Mouse (Mus musculus): Measurements from ENCODE around the gene Sumo1. TPM values are rescaled to one million over a fixed set of nuclear protein-coding genes. Genes with fewer than 3 reads are reported as not detected.

Sumo1 gene
- polyA plus RNA-seq, 1 experiment, result 28.5 TPM

- peak; percentile 44 for DNase-seq
- Histone ChIP-seq H3K4me1 (ENCODE audit: control insufficient read depth, insufficient read depth, low read length) (no peaks in the 10 kb centered on the region), H3K36me3 (ENCODE audit: control insufficient read depth, insufficient read depth, low read length) (no peaks in the 10 kb centered on the region), H3K27me3 (replicated peaks; ENCODE audit: control insufficient read depth, insufficient read depth, low read length) (no peaks in the 10 kb centered on the region), H3K4me3 (ENCODE audit: insufficient read depth, low read depth, low read length) (no peak overlapping the region), H3K27ac (ENCODE audit: insufficient read depth, low read depth, low read length) (no peak overlapping the region)
- no peak for TF ChIP-seq CTCF (conservative IDR thresholded peaks at IDR 0.05; ENCODE audit: insufficient read depth, insufficient read length, low read depth, low read length)
- TF ChIP-seq POLR2A (IDR thresholded peaks at IDR 0.05; ENCODE audit: low read depth, low read length), result no peak
- WGBS, result 40% methylated on average over 6 of the region's 6 CpGs
Measured at GRCm38 (mm10) chr1:59550227-59550626, 120.4 kb downstream of the Sumo1 start.

- no peak for DNase-seq
- TF ChIP-seq CTCF (conservative IDR thresholded peaks at IDR 0.05; ENCODE audit: insufficient read depth, insufficient read length, low read depth, low read length) (no peak), POLR2A (IDR thresholded peaks at IDR 0.05; ENCODE audit: low read depth, low read length) (no peak)
- 85% methylated on average over 7 of the region's 7 CpGs for WGBS
Measured at GRCm38 (mm10) chr1:59549036-59549675, 121.5 kb downstream of the Sumo1 start.

DNA sequence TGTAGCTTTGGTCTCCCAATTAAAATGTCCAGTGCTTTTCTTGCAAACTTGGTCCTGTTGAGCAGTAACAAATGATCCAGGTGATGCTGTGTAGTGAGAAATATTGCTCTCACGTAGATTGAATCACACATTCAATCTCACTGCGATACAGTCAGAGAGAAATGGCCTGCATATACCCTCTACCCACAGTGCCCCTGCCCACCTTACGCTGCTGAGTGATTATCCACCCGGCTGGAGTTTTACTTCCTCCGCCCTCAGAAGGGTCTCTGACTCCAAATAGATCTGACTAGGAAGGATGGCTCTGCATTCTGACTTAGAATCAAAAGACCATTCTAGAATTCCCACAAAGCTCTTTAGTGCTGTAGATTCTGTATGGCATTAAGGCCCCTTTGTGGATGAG, 122.1 kb downstream of the Sumo1 start:
- H3K27me3 ChIP-seq (replicated peaks; ENCODE audit: control insufficient read depth, insufficient read depth, low read length), result no peaks in the 10 kb centered on the region
- WGBS, result 93% methylated on average over 5 of the region's 5 CpGs
- no peaks in the 10 kb centered on the region for H3K4me1 ChIP-seq (ENCODE audit: control insufficient read depth, insufficient read depth, low read length)
- no peak overlapping the region for H3K4me3 ChIP-seq (ENCODE audit: insufficient read depth, low read depth, low read length)
- no peaks in the 10 kb centered on the region for H3K36me3 ChIP-seq (ENCODE audit: control insufficient read depth, insufficient read depth, low read length)
- DNase-seq, result no peak
- TF ChIP-seq CTCF (conservative IDR thresholded peaks at IDR 0.05; ENCODE audit: insufficient read depth, insufficient read length, low read depth, low read length), result no peak
- no peak for TF ChIP-seq POLR2A (IDR thresholded peaks at IDR 0.05; ENCODE audit: low read depth, low read length)
- H3K27ac ChIP-seq (ENCODE audit: insufficient read depth, low read depth, low read length), result no peak overlapping the region

More at GRCm38 (mm10) chr1:59549036-59549675, 121.5 kb downstream of the Sumo1 start:
- H3K27me3 ChIP-seq (replicated peaks; ENCODE audit: control insufficient read depth, insufficient read depth, low read length), result no peaks in the 10 kb centered on the region
- no peak overlapping the region for H3K27ac ChIP-seq (ENCODE audit: insufficient read depth, low read depth, low read length)
- no peaks in the 10 kb centered on the region for H3K36me3 ChIP-seq (ENCODE audit: control insufficient read depth, insufficient read depth, low read length)
- no peak overlapping the region for H3K4me3 ChIP-seq (ENCODE audit: insufficient read depth, low read depth, low read length)
- no peaks in the 10 kb centered on the region for H3K4me1 ChIP-seq (ENCODE audit: control insufficient read depth, insufficient read depth, low read length)

- Histone ChIP-seq H3K36me3 (ENCODE audit: control insufficient read depth, insufficient read depth, low read length) (no peaks in the 10 kb centered on the region), H3K27ac (ENCODE audit: insufficient read depth, low read depth, low read length) (no peak overlapping the region), H3K4me3 (ENCODE audit: insufficient read depth, low read depth, low read length) (no peak overlapping the region), H3K27me3 (replicated peaks; ENCODE audit: control insufficient read depth, insufficient read depth, low read length) (no peaks in the 10 kb centered on the region), H3K4me1 (ENCODE audit: control insufficient read depth, insufficient read depth, low read length) (no peaks in the 10 kb centered on the region)
- WGBS, result 76% methylated on average over 8 of the region's 8 CpGs
- DNase-seq, result no peak
- no peak for TF ChIP-seq POLR2A (IDR thresholded peaks at IDR 0.05; ENCODE audit: low read depth, low read length)
Measured at GRCm38 (mm10) chr1:59543911-59544310, 126.7 kb downstream of the Sumo1 start.

- WGBS, result 70% methylated on average over 6 of the region's 6 CpGs
- no peaks in the 10 kb centered on the region for H3K36me3 ChIP-seq (ENCODE audit: control insufficient read depth, insufficient read depth, low read length)
- no peak for TF ChIP-seq POLR2A (IDR thresholded peaks at IDR 0.05; ENCODE audit: low read depth, low read length)
- TF ChIP-seq CTCF (conservative IDR thresholded peaks at IDR 0.05; ENCODE audit: insufficient read depth, insufficient read length, low read depth, low read length), result no peak
- no peak for DNase-seq
- no peaks in the 10 kb centered on the region for H3K27me3 ChIP-seq (replicated peaks; ENCODE audit: control insufficient read depth, insufficient read depth, low read length)
- no peak overlapping the region for H3K27ac ChIP-seq (ENCODE audit: insufficient read depth, low read depth, low read length)
- H3K4me1 ChIP-seq (ENCODE audit: control insufficient read depth, insufficient read depth, low read length), result no peaks in the 10 kb centered on the region
- no peak overlapping the region for H3K4me3 ChIP-seq (ENCODE audit: insufficient read depth, low read depth, low read length)
Measured at GRCm38 (mm10) chr1:59542231-59542630, 128.4 kb downstream of the Sumo1 start.

DNA sequence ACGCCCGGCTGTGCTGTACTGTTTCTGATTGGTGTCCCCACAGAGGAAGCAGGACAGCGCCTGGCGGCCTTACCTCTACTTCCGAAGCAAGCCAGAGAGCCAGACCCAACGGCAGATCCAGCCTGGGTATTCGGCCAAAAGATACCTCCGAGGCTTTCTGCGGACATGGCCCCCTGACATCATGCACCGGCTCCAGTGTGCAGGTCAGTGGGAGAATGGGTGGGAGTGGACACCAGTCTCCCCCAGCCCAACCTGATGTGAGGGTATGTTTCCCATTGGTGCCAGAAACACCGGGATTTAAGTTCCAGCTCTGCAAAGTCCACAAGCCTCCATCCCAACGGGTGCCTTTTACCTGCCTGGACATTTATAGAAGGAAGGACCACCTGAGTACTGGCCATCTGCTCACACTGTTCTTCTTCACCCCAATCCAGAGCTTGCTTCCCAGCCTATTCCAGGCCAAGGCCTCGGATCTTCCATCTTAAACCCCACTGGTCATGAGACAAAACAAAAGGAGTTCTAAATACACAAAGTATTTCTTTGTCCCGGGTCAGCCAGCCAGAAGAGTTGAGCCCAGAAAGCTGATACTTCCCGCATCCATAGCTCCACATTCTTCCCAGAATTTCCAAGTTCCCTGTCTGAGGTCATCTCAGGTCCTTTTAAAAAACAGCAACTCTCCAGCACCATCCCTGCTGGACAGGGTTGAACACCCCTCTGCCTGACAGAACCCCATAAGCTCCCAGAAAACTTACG, 129.2 kb downstream of the Sumo1 start:
- Histone ChIP-seq H3K27ac (ENCODE audit: insufficient read depth, low read depth, low read length) (no peak overlapping the region), H3K27me3 (replicated peaks; ENCODE audit: control insufficient read depth, insufficient read depth, low read length) (no peaks in the 10 kb centered on the region), H3K36me3 (ENCODE audit: control insufficient read depth, insufficient read depth, low read length) (no peaks in the 10 kb centered on the region), H3K4me1 (ENCODE audit: control insufficient read depth, insufficient read depth, low read length) (no peaks in the 10 kb centered on the region), H3K4me3 (ENCODE audit: insufficient read depth, low read depth, low read length) (no peak overlapping the region)
- WGBS, result 89% methylated on average over 16 of the region's 16 CpGs
- TF ChIP-seq POLR2A (IDR thresholded peaks at IDR 0.05; ENCODE audit: low read depth, low read length) (no peak), CTCF (conservative IDR thresholded peaks at IDR 0.05; ENCODE audit: insufficient read depth, insufficient read length, low read depth, low read length) (no peak)
- DNase-seq, result no peak

- TF ChIP-seq POLR2A (IDR thresholded peaks at IDR 0.05; ENCODE audit: low read depth, low read length) (no peak), CTCF (conservative IDR thresholded peaks at IDR 0.05; ENCODE audit: insufficient read depth, insufficient read length, low read depth, low read length) (no peak)
- 68% methylated on average over 19 of the region's 19 CpGs for WGBS
Measured at GRCm38 (mm10) chr1:59540537-59541148, 130.0 kb downstream of the Sumo1 start.

More at GRCm38 (mm10) chr1:59540537-59541148, 130.0 kb downstream of the Sumo1 start:
- Histone ChIP-seq H3K4me3 (ENCODE audit: insufficient read depth, low read depth, low read length) (no peak overlapping the region), H3K4me1 (ENCODE audit: control insufficient read depth, insufficient read depth, low read length) (no peaks in the 10 kb centered on the region), H3K27me3 (replicated peaks; ENCODE audit: control insufficient read depth, insufficient read depth, low read length) (no peaks in the 10 kb centered on the region), H3K27ac (ENCODE audit: insufficient read depth, low read depth, low read length) (no peak overlapping the region), H3K36me3 (ENCODE audit: control insufficient read depth, insufficient read depth, low read length) (no peaks in the 10 kb centered on the region)
- DNase-seq, result no peak
